Mouse (Mus musculus) thymus, adult 2 months (tissue): ENCODE data around the gene Pltp.

Source experiments
- CTCF ChIP-seq: fragments of 200-500 bp; IDR thresholded peaks from 2 replicates; pipeline ENCODE4 v1.5.1; 2012; ENCODE audit warnings: mild to moderate bottlenecking, control low read depth, low read length, moderate library complexity, borderline replicate concordance; ENCODE audit not compliant: control insufficient read depth, poor library complexity, insufficient read depth; ENCODE audit errors: extremely low read depth
- POLR2A ChIP-seq: fragments of 200-500 bp; IDR thresholded peaks from 2 replicates; pipeline ENCODE4 v1.6.1; 2012; ENCODE audit warnings: mild to moderate bottlenecking, low read length, control low read depth, moderate library complexity; ENCODE audit not compliant: control insufficient read depth, poor library complexity, insufficient read depth; ENCODE audit errors: extremely low read depth

DNA sequence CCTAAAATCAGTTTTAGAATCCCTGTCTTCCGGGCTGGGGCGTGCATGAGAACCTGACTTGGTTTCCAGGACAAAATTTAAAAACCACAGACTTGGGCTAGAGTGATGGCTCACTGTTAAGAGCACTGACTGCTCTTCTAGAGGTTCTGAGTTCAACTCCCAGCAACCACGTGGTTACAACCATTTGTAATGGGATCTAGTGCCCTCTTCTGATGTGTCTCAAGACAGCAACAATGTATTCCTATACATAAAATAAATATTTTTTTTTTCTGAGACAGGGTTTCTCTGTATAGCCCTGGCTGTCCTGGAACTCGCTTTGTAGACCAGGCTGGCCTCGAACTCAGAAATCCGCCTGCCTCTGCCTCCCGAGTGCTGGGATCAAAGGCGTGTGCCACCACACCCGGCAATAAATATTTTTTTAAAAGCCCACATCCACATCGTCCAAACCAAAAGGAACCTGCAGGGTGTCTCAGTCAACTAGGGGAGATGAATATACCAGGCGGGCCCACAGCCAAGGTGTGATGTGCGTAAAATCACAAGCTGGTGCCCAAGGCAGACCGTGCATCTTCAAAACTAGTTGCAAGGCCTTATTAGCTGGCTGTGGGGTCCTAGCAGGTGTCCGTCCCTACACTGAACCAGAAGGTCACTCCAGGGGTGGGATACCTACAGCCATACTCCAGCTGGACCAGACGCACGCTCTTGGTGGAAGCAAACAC, 25.3 kb downstream of the Pltp start:
- no peak for TF ChIP-seq CTCF
- TF ChIP-seq POLR2A: no peak
